Mouse (Mus musculus) right cerebral cortex, adult 2 months (tissue): Measurements from ENCODE around the gene Ssr2.
A peak's percentile ranks its signal among the peaks of the same experiment; 100 is the strongest.

Source experiments
- DNase-seq, 2 experiments: peaks; one replicate each; pipeline ENCODE4 v3.0.0; 2021 to 2022; ENCODE audit warnings: low spot score in 2 of 2

Ssr2 gene

GRCm38 (mm10) chr3:88541622-88542401 is 33.9 kb upstream of the Ssr2 start:
- DNase-seq: no peak

GRCm38 (mm10) chr3:88542486-88542885 is 33.2 kb upstream of the Ssr2 start:
- DNase-seq: no peak

GRCm38 (mm10) chr3:88543174-88543573 is 32.5 kb upstream of the Ssr2 start:
- DNase-seq: no peak

- no peak for DNase-seq
Measured at GRCm38 (mm10) chr3:88543651-88544410, 31.8 kb upstream of the Ssr2 start.

- DNase-seq: no peak
Measured at GRCm38 (mm10) chr3:88544514-88544913, 31.2 kb upstream of the Ssr2 start.

- DNase-seq: no peak
Measured at GRCm38 (mm10) chr3:88544955-88545591, 30.6 kb upstream of the Ssr2 start.

- DNase-seq: no peak
Measured at GRCm38 (mm10) chr3:88546674-88547418, 28.8 kb upstream of the Ssr2 start.

GRCm38 (mm10) chr3:88548180-88548917 is 27.3 kb upstream of the Ssr2 start, which contains the start of gene Rab25:
Gene Rab25, minus strand, starts transcription at chr3:88548300.
- no peak for DNase-seq

GRCm38 (mm10) chr3:88551586-88551985 is 24.1 kb upstream of the Ssr2 start:
- no peak for DNase-seq

GRCm38 (mm10) chr3:88552082-88552645 is 23.5 kb upstream of the Ssr2 start:
- DNase-seq: no peak

- peak; percentile 98 to 99 for DNase-seq
Measured at GRCm38 (mm10) chr3:88552676-88553524, 22.8 kb upstream of the Ssr2 start, which contains the start of gene Lamtor2. Gene Lamtor2, minus strand, starts transcription at chr3:88553074.

- peak; percentile 84 to 87 for DNase-seq
Measured at GRCm38 (mm10) chr3:88553525-88553879, 22.2 kb upstream of the Ssr2 start, which contains the start of gene Ubqln4. Gene Ubqln4, plus strand, starts transcription at chr3:88553758.

GRCm38 (mm10) chr3:88553880-88554586 is 21.6 kb upstream of the Ssr2 start:
- DNase-seq: peak; percentile 55

- DNase-seq: no peak
Measured at GRCm38 (mm10) chr3:88555069-88555605, 20.5 kb upstream of the Ssr2 start.

- no peak for DNase-seq
Measured at GRCm38 (mm10) chr3:88555731-88556130, 19.9 kb upstream of the Ssr2 start.

- DNase-seq: no peak
Measured at GRCm38 (mm10) chr3:88556616-88557015, 19.1 kb upstream of the Ssr2 start.

GRCm38 (mm10) chr3:88559596-88559995 is 16.1 kb upstream of the Ssr2 start:
- DNase-seq: no peak

GRCm38 (mm10) chr3:88561989-88562388 is 13.7 kb upstream of the Ssr2 start:
- DNase-seq: no peak

- DNase-seq: no peak
Measured at GRCm38 (mm10) chr3:88563442-88563841, 12.2 kb upstream of the Ssr2 start.
